Mouse (Mus musculus) adrenal gland, adult 2 months (tissue): Measurements from ENCODE around the gene Atad5. TPM values are rescaled to one million over a fixed set of nuclear protein-coding genes. Genes with fewer than 3 reads are reported as not detected.

Source experiments
- DNase-seq: peaks from one replicate; pipeline ENCODE4 v3.0.0; 2021
- polyA plus RNA-seq: library from polyadenylated mRNA; depleted of rRNA; stranded (reverse); fragments of >200 nt; gene quantifications from 2 replicates; pipeline ENCODE4 v1.2.3, GENCODE M21; 2012
- total RNA-seq, 2 experiments: library from RNA; stranded (reverse); gene quantifications; 2 replicates each; pipeline ENCODE4 v1.2.3; 2021

Atad5 gene
- total and polyA plus RNA-seq, 3 experiments, result 0.42 to 1.9 (median 1.3) TPM

GRCm38 (mm10) chr11:80080826-80081728, 8.1 kb upstream of the Atad5 start, which contains the start of gene Crlf3:
Gene Crlf3 (minus strand): TSS chr11:80080991.
- DNase-seq, result peak; percentile 96

GRCm38 (mm10) chr11:80081786-80082319, 7.3 kb upstream of the Atad5 start:
- DNase-seq, result no peak

GRCm38 (mm10) chr11:80085356-80086055, 3.7 kb upstream of the Atad5 start:
- no peak for DNase-seq

- peak; percentile 87 for DNase-seq
Observed at GRCm38 (mm10) chr11:80086844-80087243, 2.4 kb upstream of the Atad5 start.

- no peak for DNase-seq
Observed at GRCm38 (mm10) chr11:80089817-80090214, 616 bp downstream of the Atad5 start.

- no peak for DNase-seq
Observed at GRCm38 (mm10) chr11:80090555-80091164, 1.5 kb downstream of the Atad5 start.

- no peak for DNase-seq
Observed at GRCm38 (mm10) chr11:80098444-80099056, 9.3 kb downstream of the Atad5 start.

- no peak for DNase-seq
Observed at GRCm38 (mm10) chr11:80101298-80101697, 12.1 kb downstream of the Atad5 start.

- no peak for DNase-seq
Observed at GRCm38 (mm10) chr11:80104407-80104806, 15.2 kb downstream of the Atad5 start.

GRCm38 (mm10) chr11:80116411-80116810, 27.2 kb downstream of the Atad5 start:
- peak; percentile 6 for DNase-seq

- DNase-seq, result no peak
Observed at GRCm38 (mm10) chr11:80132050-80132449, 42.9 kb downstream of the Atad5 start.

- no peak for DNase-seq
Observed at GRCm38 (mm10) chr11:80134744-80135143, 45.5 kb downstream of the Atad5 start.

- DNase-seq, result no peak
Observed at GRCm38 (mm10) chr11:80135954-80136683, 46.9 kb downstream of the Atad5 start.

GRCm38 (mm10) chr11:80136786-80137185, 47.6 kb downstream of the Atad5 start:
- DNase-seq, result peak; percentile 47

GRCm38 (mm10) chr11:80137773-80138172, 48.6 kb downstream of the Atad5 start:
- no peak for DNase-seq

GRCm38 (mm10) chr11:80141825-80142521, 52.8 kb downstream of the Atad5 start, which contains the start of gene Tefm:
Gene Tefm (minus strand): TSS chr11:80142175.
- DNase-seq, result peak; percentile 90

- DNase-seq, result no peak
Observed at GRCm38 (mm10) chr11:80142872-80143271, 53.7 kb downstream of the Atad5 start.

GRCm38 (mm10) chr11:80145787-80146275, 56.6 kb downstream of the Atad5 start:
- DNase-seq, result no peak

- DNase-seq, result no peak
Observed at GRCm38 (mm10) chr11:80147748-80148147, 58.5 kb downstream of the Atad5 start.

- DNase-seq, result no peak
Observed at GRCm38 (mm10) chr11:80148313-80148712, 59.1 kb downstream of the Atad5 start.
